Mouse (Mus musculus) heart, adult 2 months (tissue): ENCODE measurements around the gene Csf2ra.

ENCODE experiments used
- CTCF ChIP-seq: fragments of 200-600 bp; IDR thresholded peaks from 2 replicates; pipeline ENCODE4 v1.8.1; 2022; ENCODE audit warnings: antibody characterized with exemption, mild to moderate bottlenecking, moderate library complexity
- EP300 ChIP-seq: fragments of 200-500 bp; IDR thresholded peaks from 2 replicates; pipeline ENCODE4 v1.6.1; 2011; ENCODE audit warnings: low read depth, low read length, control low read depth; ENCODE audit not compliant: insufficient read depth
- POLR2A ChIP-seq: fragments of 200-500 bp; IDR thresholded peaks from 2 replicates; pipeline ENCODE4 v1.6.1; 2011; ENCODE audit warnings: mild to moderate bottlenecking, low read depth, low read length, control low read depth; ENCODE audit not compliant: insufficient read depth

DNA sequence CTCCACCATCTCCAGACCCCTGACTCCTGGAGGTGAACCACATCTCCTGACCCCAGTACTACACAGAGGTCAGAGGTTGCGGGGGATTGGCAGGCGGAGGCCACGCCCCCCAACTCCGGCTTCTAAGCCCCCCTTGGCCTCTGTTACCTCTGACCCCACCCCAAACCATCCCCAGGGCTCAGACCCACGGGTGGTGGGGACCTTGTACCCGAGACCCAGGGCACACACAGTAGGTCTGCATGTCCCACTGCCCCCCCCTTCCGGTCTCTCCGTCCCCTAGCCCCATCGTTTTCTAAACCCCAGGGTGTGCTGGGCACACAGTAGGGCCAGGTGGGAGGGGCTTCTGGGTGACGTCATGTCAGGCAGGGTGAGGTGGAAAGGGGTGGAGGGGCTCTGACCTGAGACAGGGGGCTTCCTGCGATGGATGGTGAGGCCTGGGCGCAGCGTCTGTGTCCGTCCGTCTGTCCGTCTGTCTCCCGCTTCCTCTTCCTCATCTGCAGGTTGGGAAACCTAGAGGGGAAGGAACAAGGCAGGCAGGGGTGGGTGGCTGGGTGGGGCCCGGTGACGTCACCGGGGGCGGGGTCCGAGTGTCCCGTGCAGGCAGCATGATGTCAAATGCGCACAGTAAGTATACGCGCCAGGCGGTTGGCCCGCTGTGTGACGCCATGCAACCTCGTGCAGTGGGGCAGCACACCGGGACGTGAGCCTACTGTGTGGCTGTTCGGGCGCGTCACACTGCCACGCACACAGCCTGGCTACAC is at the start of gene Csf2ra:
- TF ChIP-seq POLR2A (no peak), CTCF (no peak), EP300 (no peak)
